Mouse (Mus musculus) CH12.LX (cell line): Measurements from ENCODE around the gene Ctnna3. TPM values are rescaled to one million over a fixed set of nuclear protein-coding genes. Genes with fewer than 3 reads are reported as not detected.

Experiments
- DNase-seq: peaks from one replicate; pipeline ENCODE4 v3.0.0-alpha.2; 2013; ENCODE audit errors: extremely low read depth
- H3K27ac ChIP-seq: 2 replicates; pipeline ENCODE4 v1.5.1; 2012; ENCODE audit warnings: low read depth, mild to moderate bottlenecking, control low read depth, moderate library complexity; ENCODE audit not compliant: insufficient read depth
- H3K27me3 ChIP-seq: replicated peaks from 2 replicates; pipeline ENCODE3; 2012; ENCODE audit warnings: inconsistent platforms
- H3K36me3 ChIP-seq, 2 experiments: replicated peaks in 1 of 2; 2 replicates each; pipeline versions ENCODE3 to v1.6.1; 2012; ENCODE audit warnings: inconsistent platforms in 1 of 2, low read length in 1 of 2, mild to moderate bottlenecking in 1 of 2, mixed read lengths in 1 of 2, moderate library complexity in 1 of 2; ENCODE audit not compliant: control insufficient read depth in 1 of 2, insufficient read depth in 1 of 2
- H3K4me1 ChIP-seq, 2 experiments: 2 replicates each; pipeline ENCODE4 v1.6.1; 2012; ENCODE audit warnings: inconsistent platforms in 1 of 2, moderate library complexity in 1 of 2; ENCODE audit not compliant: insufficient read depth in 2 of 2, control insufficient read depth in 1 of 2
- H3K4me2 ChIP-seq: 2 replicates; pipeline ENCODE4 v1.6.1; 2012; ENCODE audit warnings: low read depth, mild to moderate bottlenecking, control low read depth; ENCODE audit not compliant: poor library complexity, insufficient read depth, severe bottlenecking
- H3K4me3 ChIP-seq, 3 experiments: fragments of 150-350 bp in 1 of 3; sonication (generic) in 1 of 3; replicated peaks in 1 of 3; 2 replicates each; pipeline versions ENCODE3 to v1.5.1; 2011 to 2012; ENCODE audit warnings: low read depth in 2 of 3, low read length in 2 of 3, mild to moderate bottlenecking in 2 of 3, moderate library complexity in 2 of 3, control low read depth in 1 of 3, improper control_type of control experiment in 1 of 3, inconsistent platforms in 1 of 3, mixed read lengths in 1 of 3; ENCODE audit not compliant: poor library complexity in 1 of 3
- H3K79me2 ChIP-seq: replicated peaks from 2 replicates; pipeline ENCODE4 v1.6.1; 2012; ENCODE audit warnings: mild to moderate bottlenecking, moderate library complexity; ENCODE audit not compliant: control insufficient read depth, poor library complexity, insufficient read depth, severe bottlenecking; ENCODE audit errors: extremely low read depth
- H3K9ac ChIP-seq: 2 replicates; pipeline ENCODE4 v1.6.1; 2012; ENCODE audit warnings: low read depth, mild to moderate bottlenecking, control low read depth, moderate library complexity; ENCODE audit not compliant: insufficient read depth
- H3K9me3 ChIP-seq: replicated peaks from 2 replicates; pipeline ENCODE3; 2012; ENCODE audit warnings: low read length, inconsistent platforms, mixed read lengths
- BHLHE40 ChIP-seq: IDR thresholded peaks from 2 replicates; pipeline ENCODE4 v1.6.1; 2011; ENCODE audit warnings: mild to moderate bottlenecking, low read depth, low read length, improper control_type of control experiment
- CHD1 ChIP-seq: IDR thresholded peaks from 2 replicates; pipeline ENCODE4 v1.6.1; 2012; ENCODE audit warnings: low read depth, low read length, improper control_type of control experiment, inconsistent platforms
- CTCF ChIP-seq, 2 experiments: IDR thresholded peaks in 1 of 2; conservative IDR thresholded peaks in 1 of 2; 2 replicates each; pipeline ENCODE4 v1.5.1; 2011 to 2012; ENCODE audit warnings: low read depth in 2 of 2, low read length in 2 of 2, improper control_type of control experiment in 1 of 2, inconsistent platforms in 1 of 2, mild to moderate bottlenecking in 1 of 2, moderate library complexity in 1 of 2
- E2F4 ChIP-seq: IDR thresholded peaks from 2 replicates; pipeline ENCODE4 v1.6.1; 2011; ENCODE audit warnings: low read depth, low read length, improper control_type of control experiment; ENCODE audit not compliant: insufficient replicate concordance
- EP300 ChIP-seq: IDR thresholded peaks from 2 replicates; pipeline ENCODE4 v1.6.1; 2011; ENCODE audit warnings: low read length, improper control_type of control experiment
- ETS1 ChIP-seq: conservative IDR thresholded peaks from 2 replicates; pipeline ENCODE4 v1.6.1; 2012; ENCODE audit warnings: low read depth, mild to moderate bottlenecking, inconsistent platforms, low read length, improper control_type of control experiment, moderate library complexity
- GABPA ChIP-seq: IDR thresholded peaks from 2 replicates; pipeline ENCODE4 v1.6.1; 2012; ENCODE audit warnings: low read depth, low read length, improper control_type of control experiment, inconsistent platforms; ENCODE audit not compliant: insufficient replicate concordance
- JUN ChIP-seq: IDR thresholded peaks from 2 replicates; pipeline ENCODE4 v1.6.1; 2011; ENCODE audit warnings: low read depth, mild to moderate bottlenecking, low read length, improper control_type of control experiment, moderate library complexity; ENCODE audit not compliant: insufficient read depth
- KAT2A ChIP-seq: IDR thresholded peaks from 2 replicates; pipeline ENCODE4 v1.6.1; 2012; ENCODE audit warnings: low read length, improper control_type of control experiment, inconsistent platforms; ENCODE audit not compliant: insufficient replicate concordance
- MAX ChIP-seq: IDR thresholded peaks from 2 replicates; pipeline ENCODE4 v1.6.1; 2011; ENCODE audit warnings: low read length, improper control_type of control experiment
- MAZ ChIP-seq: IDR thresholded peaks from 2 replicates; pipeline ENCODE4 v1.6.1; 2012; ENCODE audit warnings: low read depth, mild to moderate bottlenecking, inconsistent platforms, low read length, improper control_type of control experiment, moderate library complexity
- MXI1 ChIP-seq: IDR thresholded peaks from 2 replicates; pipeline ENCODE4 v1.6.1; 2011; ENCODE audit warnings: mild to moderate bottlenecking, low read depth, low read length, improper control_type of control experiment
- NELFE ChIP-seq: IDR thresholded peaks from 2 replicates; pipeline ENCODE4 v1.6.1; 2011; ENCODE audit warnings: low read depth, low read length, improper control_type of control experiment
- NRF1 ChIP-seq: IDR thresholded peaks from 2 replicates; pipeline ENCODE4 v1.6.1; 2014; ENCODE audit warnings: low read depth, mild to moderate bottlenecking, inconsistent platforms, low read length, improper control_type of control experiment, moderate library complexity
- POLR2A ChIP-seq: IDR thresholded peaks from 2 replicates; pipeline ENCODE4 v1.6.1; 2011; ENCODE audit warnings: low read depth, mild to moderate bottlenecking, improper control_type of control experiment, low read length
- SIN3A ChIP-seq: IDR thresholded peaks from 2 replicates; pipeline ENCODE4 v1.6.1; 2012; ENCODE audit warnings: low read length, improper control_type of control experiment, inconsistent platforms
- TBP ChIP-seq: conservative IDR thresholded peaks from 2 replicates; pipeline ENCODE4 v1.6.1; 2011; ENCODE audit warnings: low read depth, low read length, improper control_type of control experiment
- UBTF ChIP-seq: IDR thresholded peaks from 2 replicates; pipeline ENCODE4 v1.6.1; 2012; ENCODE audit warnings: low read depth, mild to moderate bottlenecking, inconsistent platforms, low read length, improper control_type of control experiment, moderate library complexity
- USF1 ChIP-seq: IDR thresholded peaks from 2 replicates; pipeline ENCODE4 v1.6.1; 2014; ENCODE audit warnings: low read depth, mild to moderate bottlenecking, inconsistent platforms, low read length, improper control_type of control experiment
- ZKSCAN1 ChIP-seq: IDR thresholded peaks from 2 replicates; pipeline ENCODE4 v1.6.1; 2012; ENCODE audit warnings: low read depth, inconsistent platforms, low read length, improper control_type of control experiment, borderline replicate concordance
- dilution Hi-C: fragments of 300-500 bp; cut with MboI; formaldehyde crosslinking; loops from 2 replicates; pipeline ENCODE4 v1.14.3; 2020; ENCODE audit warnings: low sequenced_read_pairs; ENCODE audit not compliant: extremely low pct_unique_long_range_greater_than_20kb, extremely low pct_ligation_motif_present
- in situ Hi-C: fragments of 300-500 bp; cut with MboI; formaldehyde crosslinking; loops from 3 replicates; pipeline ENCODE4 v1.14.3; 2019; ENCODE audit warnings: low sequenced_read_pairs, low pct_ligation_motif_present, low pct_unique_long_range_greater_than_20kb, mixed read lengths
- polyA plus RNA-seq: library from polyadenylated mRNA; unstranded; fragments of >175 nt; gene quantifications from 2 replicates; pipeline ENCODE4 v1.2.1, GENCODE M21; 2012; ENCODE audit warnings: low read depth; ENCODE audit not compliant: insufficient read length
- total RNA-seq, 2 experiments: library from RNA; depleted of rRNA; stranded (reverse); fragments of 300-350 nt in 1 of 2; fragments of >200 nt in 1 of 2; gene quantifications; 2 replicates each; pipeline ENCODE4 v1.2.3; 2012 to 2014

Gene Ctnna3
- total and polyA plus RNA-seq, 3 experiments: 0.09 TPM; not detected in 2

DNA sequence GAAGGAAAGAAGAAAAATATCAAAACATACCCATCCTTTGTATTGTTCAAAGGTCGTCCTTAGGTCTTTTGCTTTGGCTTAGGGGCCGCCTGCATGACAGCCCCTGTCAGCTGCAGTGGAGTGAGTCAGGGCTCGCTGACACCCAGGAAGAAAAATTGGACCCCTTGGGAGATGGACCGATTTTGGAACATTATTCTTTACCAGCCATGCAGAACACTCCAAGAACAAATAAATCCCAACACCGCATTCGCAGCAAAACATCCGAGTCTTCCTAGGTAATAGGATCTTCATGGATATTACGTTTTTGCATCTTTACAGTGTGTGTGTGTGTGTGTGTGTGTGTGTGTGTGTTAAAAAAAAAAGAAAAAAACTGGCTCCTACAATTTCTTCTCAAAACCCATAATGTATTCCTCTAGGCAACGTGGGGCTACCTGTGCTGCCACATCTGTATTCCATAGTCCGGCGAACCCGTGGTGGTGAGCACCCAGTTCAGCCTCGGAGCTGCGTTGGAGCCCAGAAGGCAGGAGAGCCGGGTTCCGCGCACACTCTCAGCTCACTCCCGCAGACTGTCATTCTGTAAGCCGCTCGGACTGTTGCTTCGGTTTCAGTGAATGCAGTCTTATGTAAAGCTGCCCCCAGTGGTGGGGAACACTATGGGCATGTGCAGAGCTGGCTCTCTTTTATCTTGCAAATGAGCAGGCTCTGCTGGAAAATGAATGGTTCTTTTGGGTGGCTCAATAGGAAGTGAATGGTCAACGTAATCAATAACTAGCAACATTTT lies 660.0 kb downstream of the Ctnna3 start, which contains the start of gene Lrrtm3:
Lrrtm3 (minus strand) TSS at position 598 of the 781 bp plus-strand sequence.
- H3K27ac ChIP-seq: no peak within 1 kb of the TSS
- dilution Hi-C loops: no loop called here
- H3K9ac ChIP-seq: no peak within 1 kb of the TSS
- no peaks in the 10 kb centered on the region for H3K27me3 ChIP-seq
- no peak for DNase-seq
- TF ChIP-seq E2F4: no peak
- no peaks in the 10 kb centered on the region for H3K36me3 ChIP-seq
- no peak within 1 kb of the TSS for H3K4me3 ChIP-seq
- no peak within 1 kb of the TSS for H3K4me2 ChIP-seq
- in situ Hi-C loops: no loop called here
- H3K9me3 ChIP-seq: peaks cover 61% of the 10 kb centered on the region
- no peaks in the 10 kb centered on the region for H3K4me1 ChIP-seq
- no peaks in the 10 kb centered on the region for H3K79me2 ChIP-seq

DNA sequence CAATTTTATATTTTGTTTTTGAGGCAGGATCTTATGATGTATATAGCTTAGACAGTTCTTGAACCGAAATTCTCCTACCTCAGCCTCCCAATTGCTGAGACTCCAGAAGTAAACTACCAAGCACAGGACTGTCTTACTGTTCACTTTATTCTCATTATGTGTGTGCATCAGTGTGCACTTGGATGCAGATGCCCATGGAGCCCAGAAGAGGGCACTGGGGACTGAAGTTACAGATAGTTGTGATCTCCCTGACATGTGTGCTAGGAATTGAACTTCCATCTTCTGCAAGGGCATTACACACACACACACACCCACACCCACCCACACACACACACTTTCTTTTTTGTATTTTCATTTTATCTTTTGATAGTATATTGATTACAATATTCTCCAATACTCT lies 666.6 kb downstream of the Ctnna3 start:
- H3K79me2 ChIP-seq: no peaks in the 10 kb centered on the region
- dilution Hi-C loops: no loop called here
- no peak for TF ChIP-seq POLR2A
- no peak for TF ChIP-seq MXI1
- no peak for TF ChIP-seq BHLHE40
- no peak for TF ChIP-seq SIN3A
- TF ChIP-seq JUN: no peak
- no peak for TF ChIP-seq E2F4
- TF ChIP-seq ETS1: no peak
- no peak for TF ChIP-seq CTCF (conservative IDR thresholded peaks at IDR 0.05 in 1 of 2, IDR thresholded peaks at IDR 0.05 in 1 of 2; ENCODE audit: low read depth in 2 of 2, low read length in 2 of 2)
- no peak for TF ChIP-seq MAZ
- TF ChIP-seq ZKSCAN1: no peak
- no peak for TF ChIP-seq EP300
- TF ChIP-seq, all 38 proteins: peak for 0

GRCm38 (mm10) chr10:64115246-64115645 lies 685.3 kb downstream of the Ctnna3 start:
- Histone ChIP-seq H3K27ac (no peak overlapping the region), H3K4me1 (no peaks in the 10 kb centered on the region), H3K79me2 (no peaks in the 10 kb centered on the region), H3K4me2 (no peak overlapping the region), H3K9ac (no peak overlapping the region), H3K36me3 (no peaks in the 10 kb centered on the region), H3K4me3 (no peak overlapping the region), H3K27me3 (no peaks in the 10 kb centered on the region), H3K9me3 (peaks cover 44% of the 10 kb centered on the region)
- DNase-seq: no peak
- dilution Hi-C loops: no loop called here
- in situ Hi-C loops: no loop called here
- TF ChIP-seq CTCF (conservative IDR thresholded peaks at IDR 0.05 in 1 of 2, IDR thresholded peaks at IDR 0.05 in 1 of 2; ENCODE audit: low read depth in 2 of 2, low read length in 2 of 2): no peak
- no peak for TF ChIP-seq NRF1
- TF ChIP-seq GABPA: no peak
- TF ChIP-seq UBTF: no peak
- no peak for TF ChIP-seq MAX
- TF ChIP-seq KAT2A: no peak
- TF ChIP-seq NELFE: no peak
- no peak for TF ChIP-seq ETS1
- TF ChIP-seq BHLHE40: no peak
- no peak for TF ChIP-seq TBP
- TF ChIP-seq CHD1: no peak
- no peak for TF ChIP-seq JUN
- no peak for TF ChIP-seq MXI1
- no peak for TF ChIP-seq EP300
- no peak for TF ChIP-seq E2F4
- TF ChIP-seq USF1: no peak
- no peak for TF ChIP-seq SIN3A

More for the DNA sequence above, 666.6 kb downstream of the Ctnna3 start:
- Histone ChIP-seq H3K9ac (no peak overlapping the region), H3K9me3 (peaks cover 41% of the 10 kb centered on the region), H3K4me3 (no peak overlapping the region), H3K27me3 (no peaks in the 10 kb centered on the region), H3K36me3 (no peaks in the 10 kb centered on the region), H3K4me1 (no peaks in the 10 kb centered on the region), H3K4me2 (no peak overlapping the region), H3K27ac (no peak overlapping the region)
- no peak for DNase-seq
- in situ Hi-C loops: no loop called here
